8 mouse cellular contexts compared by ENCODE assay signal in genomic region chr15:100167791-100168190, GRCm38 (mm10). TPM values are rescaled to one million over a fixed set of nuclear protein-coding genes. Genes with fewer than 3 reads are reported as not detected.
DNase-seq lines count a peak whose midpoint lies in the region; ATAC-seq lines count a peak whose summit lies in the region.

No protein-coding gene starts in this region.

- no peak for DNase-seq in frontal cortex, postnatal 36 days (ENCODE audit: low spot score in 2 of 2)
- DNase-seq in left cerebral cortex, adult 11 months (ENCODE audit: low spot score), result peak; percentile 61
- no peak for DNase-seq in left cerebral cortex, adult 18-20 months (ENCODE audit: low spot score in 2 of 2)
- peak; percentile 64 to 74 for DNase-seq in adrenal gland, postnatal 36 days
- no peak for DNase-seq in spleen, adult 18-20 months
- no peak for DNase-seq in cerebellum, postnatal 14 days

- no peaks in the 10 kb centered on the region for H3K27me3 ChIP-seq in lung, embryonic 16.5 days (ENCODE audit: control insufficient read depth, insufficient read depth, low read depth, low read length)

- whole genome bisulfite sequencing in lung, embryonic 16.5 days, result 67% methylated on average over 6 of the region's 6 CpGs

- H3K4me2 ChIP-seq in lung, embryonic 16.5 days (ENCODE audit: low read depth, low read length), result no peak overlapping the region

- peak overlapping the region; percentile 71; the same call in 1 of the 2 replicates for H3K27ac ChIP-seq in lung, embryonic 16.5 days (ENCODE audit: low read length)

- no peak overlapping the region for H3K9ac ChIP-seq in lung, embryonic 16.5 days (ENCODE audit: low read length)

- 0 out of 2 replicates have a peak, but pooled peaks have one; percentile 32 for ATAC-seq in frontal cortex, adult (ENCODE audit: low TSS enrichment)
- ATAC-seq in lung, embryonic 16.5 days (ENCODE audit: low read depth), result peak; percentile 84

- H3K4me1 ChIP-seq in lung, embryonic 16.5 days (replicated peaks; ENCODE audit: control insufficient read depth, insufficient read depth, low read length), result no peaks in the 10 kb centered on the region

- H3K9me3 ChIP-seq in lung, embryonic 16.5 days (ENCODE audit: control insufficient read depth, low read length), result no peaks in the 10 kb centered on the region

- H3K36me3 ChIP-seq in lung, embryonic 16.5 days (ENCODE audit: control insufficient read depth, insufficient read depth, low read length), result peaks cover 19% of the 10 kb centered on the region

- H3K4me3 ChIP-seq in lung, embryonic 16.5 days (ENCODE audit: low read length), result no peak overlapping the region

RNA-seq across cellular contexts. Expression of gene Atf1, which starts 59.8 kb away (rescaled TPM):
- total RNA-seq in left cerebral cortex, adult 18-20 months (2021), result 10 to 100 TPM; 20.8 to 25.4 TPM
- 10 to 100 TPM; 49.1 to 75.3 TPM for total RNA-seq in adrenal gland, postnatal 36 days (2021)
- polyA plus RNA-seq in lung, embryonic 16.5 days (2015; fragmentation: Nextera tagmentation; extraction: Ambion mirVana), result 44.5 and 46.2 TPM in 2 replicates

Comparison
In these comparisons a context has a peak if more than half of its experiments do, and no peak if none do; other contexts are left out.
1. DNase-seq: peak in left cerebral cortex, adult 11 months (single experiment) and adrenal gland, postnatal 36 days (2 of 2); none in frontal cortex, postnatal 36 days (0 of 2), left cerebral cortex, adult 18-20 months (0 of 2), spleen, adult 18-20 months (0 of 2) and cerebellum, postnatal 14 days (0 of 2).